Mouse (Mus musculus): ENCODE data around the gene Bmp6. TPM values are rescaled to one million over a fixed set of nuclear protein-coding genes. Genes with fewer than 3 reads are reported as not detected.

Bmp6 gene
- polyA plus RNA-seq, 1 experiment from 2014 or later = 8.9 TPM

GRCm38 (mm10) chr13:38376071-38376470, 31.2 kb downstream of the Bmp6 start:
- no peak for ATAC-seq (ENCODE audit: low FRiP score)
- Histone ChIP-seq H3K4me3 (replicated peaks; ENCODE audit: low read length) (no peak overlapping the region), H3K9me3 (ENCODE audit: control insufficient read depth, low read length) (no peaks in the 10 kb centered on the region), H3K4me1 (replicated peaks; ENCODE audit: control insufficient read depth, insufficient read depth, low read length) (no peaks in the 10 kb centered on the region), H3K9ac (no peak overlapping the region), H3K4me2 (replicated peaks) (no peak overlapping the region), H3K27me3 (ENCODE audit: control insufficient read depth, insufficient read depth, low read length) (no peaks in the 10 kb centered on the region), H3K27ac (no peak overlapping the region), H3K36me3 (replicated peaks; ENCODE audit: control insufficient read depth, insufficient read depth) (no peaks in the 10 kb centered on the region)
- DNase-seq (ENCODE audit: low spot score) = no peak
- WGBS = 79% methylated on average over 6 of the region's 6 CpGs

- 90% methylated on average over 9 of the region's 9 CpGs for WGBS
- Histone ChIP-seq H3K4me1 (replicated peaks; ENCODE audit: control insufficient read depth, insufficient read depth, low read length) (no peaks in the 10 kb centered on the region), H3K36me3 (replicated peaks; ENCODE audit: control insufficient read depth, insufficient read depth) (no peaks in the 10 kb centered on the region), H3K4me2 (replicated peaks) (no peak overlapping the region), H3K9ac (no peak overlapping the region), H3K9me3 (ENCODE audit: control insufficient read depth, low read length) (no peaks in the 10 kb centered on the region), H3K4me3 (replicated peaks; ENCODE audit: low read length) (no peak overlapping the region), H3K27me3 (ENCODE audit: control insufficient read depth, insufficient read depth, low read length) (no peaks in the 10 kb centered on the region), H3K27ac (no peak overlapping the region)
- DNase-seq (ENCODE audit: low spot score) = no peak
- ATAC-seq (ENCODE audit: low FRiP score) = no peak
Measured at GRCm38 (mm10) chr13:38377355-38377754, 32.4 kb downstream of the Bmp6 start.

- no peak for ATAC-seq (ENCODE audit: low FRiP score)
- Histone ChIP-seq H3K27ac (no peak overlapping the region), H3K4me1 (replicated peaks; ENCODE audit: control insufficient read depth, insufficient read depth, low read length) (no peaks in the 10 kb centered on the region), H3K27me3 (ENCODE audit: control insufficient read depth, insufficient read depth, low read length) (no peaks in the 10 kb centered on the region), H3K9ac (no peak overlapping the region), H3K36me3 (replicated peaks; ENCODE audit: control insufficient read depth, insufficient read depth) (no peaks in the 10 kb centered on the region), H3K4me2 (replicated peaks) (no peak overlapping the region), H3K9me3 (ENCODE audit: control insufficient read depth, low read length) (no peaks in the 10 kb centered on the region), H3K4me3 (replicated peaks; ENCODE audit: low read length) (no peak overlapping the region)
- no peak for DNase-seq (ENCODE audit: low spot score)
- 91% methylated on average over 5 of the region's 5 CpGs for WGBS
Measured at GRCm38 (mm10) chr13:38379806-38380205, 34.9 kb downstream of the Bmp6 start.

GRCm38 (mm10) chr13:38386035-38386559, 41.2 kb downstream of the Bmp6 start:
- Histone ChIP-seq H3K36me3 (replicated peaks; ENCODE audit: control insufficient read depth, insufficient read depth) (no peaks in the 10 kb centered on the region), H3K4me1 (replicated peaks; ENCODE audit: control insufficient read depth, insufficient read depth, low read length) (no peaks in the 10 kb centered on the region), H3K9me3 (ENCODE audit: control insufficient read depth, low read length) (no peaks in the 10 kb centered on the region), H3K27ac (no peak overlapping the region), H3K27me3 (ENCODE audit: control insufficient read depth, insufficient read depth, low read length) (no peaks in the 10 kb centered on the region), H3K9ac (no peak overlapping the region), H3K4me3 (replicated peaks; ENCODE audit: low read length) (no peak overlapping the region), H3K4me2 (replicated peaks) (no peak overlapping the region)
- no peak for ATAC-seq (ENCODE audit: low FRiP score)
- DNase-seq (ENCODE audit: low spot score) = no peak
- WGBS = 80% methylated on average over 3 of the region's 3 CpGs

- no peak for DNase-seq (ENCODE audit: low spot score)
- Histone ChIP-seq H3K36me3 (replicated peaks; ENCODE audit: control insufficient read depth, insufficient read depth) (no peaks in the 10 kb centered on the region), H3K27ac (no peak overlapping the region), H3K27me3 (ENCODE audit: control insufficient read depth, insufficient read depth, low read length) (no peaks in the 10 kb centered on the region), H3K9ac (no peak overlapping the region), H3K9me3 (ENCODE audit: control insufficient read depth, low read length) (no peaks in the 10 kb centered on the region), H3K4me2 (replicated peaks) (no peak overlapping the region), H3K4me1 (replicated peaks; ENCODE audit: control insufficient read depth, insufficient read depth, low read length) (no peaks in the 10 kb centered on the region), H3K4me3 (replicated peaks; ENCODE audit: low read length) (no peak overlapping the region)
- no peak for ATAC-seq (ENCODE audit: low FRiP score)
- 95% methylated on average over 4 of the region's 4 CpGs for WGBS
Measured at GRCm38 (mm10) chr13:38387453-38388040, 42.6 kb downstream of the Bmp6 start.

GRCm38 (mm10) chr13:38393444-38393843, 48.5 kb downstream of the Bmp6 start:
- H3K9me3 ChIP-seq (ENCODE audit: control insufficient read depth, low read length) = no peaks in the 10 kb centered on the region
- H3K4me3 ChIP-seq (replicated peaks; ENCODE audit: low read length) = no peak overlapping the region
- ATAC-seq (ENCODE audit: low FRiP score) = no peak
- H3K27me3 ChIP-seq (ENCODE audit: control insufficient read depth, insufficient read depth, low read length) = no peaks in the 10 kb centered on the region
- H3K27ac ChIP-seq = no peak overlapping the region
- no peak overlapping the region for H3K4me2 ChIP-seq (replicated peaks)
- no peaks in the 10 kb centered on the region for H3K4me1 ChIP-seq (replicated peaks; ENCODE audit: control insufficient read depth, insufficient read depth, low read length)
- H3K9ac ChIP-seq = no peak overlapping the region
- no peak for DNase-seq (ENCODE audit: low spot score)
- WGBS = 87% methylated on average over 5 of the region's 5 CpGs
- no peaks in the 10 kb centered on the region for H3K36me3 ChIP-seq (replicated peaks; ENCODE audit: control insufficient read depth, insufficient read depth)

GRCm38 (mm10) chr13:38395026-38395425, 50.1 kb downstream of the Bmp6 start:
- H3K9ac ChIP-seq = no peak overlapping the region
- DNase-seq (ENCODE audit: low spot score) = no peak
- H3K4me3 ChIP-seq (replicated peaks; ENCODE audit: low read length) = no peak overlapping the region
- WGBS = 92% methylated on average over 4 of the region's 4 CpGs
- no peaks in the 10 kb centered on the region for H3K4me1 ChIP-seq (replicated peaks; ENCODE audit: control insufficient read depth, insufficient read depth, low read length)
- H3K4me2 ChIP-seq (replicated peaks) = no peak overlapping the region
- no peaks in the 10 kb centered on the region for H3K9me3 ChIP-seq (ENCODE audit: control insufficient read depth, low read length)
- H3K27me3 ChIP-seq (ENCODE audit: control insufficient read depth, insufficient read depth, low read length) = no peaks in the 10 kb centered on the region
- no peak overlapping the region for H3K27ac ChIP-seq
- no peaks in the 10 kb centered on the region for H3K36me3 ChIP-seq (replicated peaks; ENCODE audit: control insufficient read depth, insufficient read depth)
- ATAC-seq (ENCODE audit: low FRiP score) = no peak

- Histone ChIP-seq H3K36me3 (replicated peaks; ENCODE audit: control insufficient read depth, insufficient read depth) (no peaks in the 10 kb centered on the region), H3K9me3 (ENCODE audit: control insufficient read depth, low read length) (no peaks in the 10 kb centered on the region), H3K4me3 (replicated peaks; ENCODE audit: low read length) (no peak overlapping the region), H3K9ac (no peak overlapping the region), H3K4me1 (replicated peaks; ENCODE audit: control insufficient read depth, insufficient read depth, low read length) (no peaks in the 10 kb centered on the region), H3K4me2 (replicated peaks) (no peak overlapping the region), H3K27ac (no peak overlapping the region), H3K27me3 (ENCODE audit: control insufficient read depth, insufficient read depth, low read length) (no peaks in the 10 kb centered on the region)
- ATAC-seq (ENCODE audit: low FRiP score) (no peak), DNase-seq (ENCODE audit: low spot score) (no peak)
- 84% methylated on average over 7 of the region's 7 CpGs for WGBS
Measured at GRCm38 (mm10) chr13:38397007-38397545, 52.2 kb downstream of the Bmp6 start.

GRCm38 (mm10) chr13:38398658-38399057, 53.8 kb downstream of the Bmp6 start:
- Histone ChIP-seq H3K27me3 (ENCODE audit: control insufficient read depth, insufficient read depth, low read length) (no peaks in the 10 kb centered on the region), H3K36me3 (replicated peaks; ENCODE audit: control insufficient read depth, insufficient read depth) (no peaks in the 10 kb centered on the region), H3K27ac (no peak overlapping the region), H3K4me3 (replicated peaks; ENCODE audit: low read length) (no peak overlapping the region), H3K9ac (no peak overlapping the region), H3K4me2 (replicated peaks) (no peak overlapping the region), H3K4me1 (replicated peaks; ENCODE audit: control insufficient read depth, insufficient read depth, low read length) (no peaks in the 10 kb centered on the region), H3K9me3 (ENCODE audit: control insufficient read depth, low read length) (no peaks in the 10 kb centered on the region)
- WGBS = 90% methylated on average over 6 of the region's 6 CpGs
- ATAC-seq (ENCODE audit: low FRiP score) = no peak
- DNase-seq (ENCODE audit: low spot score) = no peak

- no peak overlapping the region for H3K4me3 ChIP-seq (replicated peaks; ENCODE audit: low read length)
- no peak overlapping the region for H3K9ac ChIP-seq
- no peaks in the 10 kb centered on the region for H3K4me1 ChIP-seq (replicated peaks; ENCODE audit: control insufficient read depth, insufficient read depth, low read length)
- H3K36me3 ChIP-seq (replicated peaks; ENCODE audit: control insufficient read depth, insufficient read depth) = no peaks in the 10 kb centered on the region
- WGBS = 85% methylated on average over 8 of the region's 8 CpGs
- H3K4me2 ChIP-seq (replicated peaks) = no peak overlapping the region
- DNase-seq (ENCODE audit: low spot score) (no peak), ATAC-seq (ENCODE audit: low FRiP score) (no peak)
- H3K27me3 ChIP-seq (ENCODE audit: control insufficient read depth, insufficient read depth, low read length) = no peaks in the 10 kb centered on the region
- no peak overlapping the region for H3K27ac ChIP-seq
- H3K9me3 ChIP-seq (ENCODE audit: control insufficient read depth, low read length) = no peaks in the 10 kb centered on the region
Measured at GRCm38 (mm10) chr13:38400662-38401061, 55.8 kb downstream of the Bmp6 start.
